Mouse (Mus musculus): ENCODE results near the gene Olfr350. TPM values are rescaled to one million over a fixed set of nuclear protein-coding genes. Genes with fewer than 3 reads are reported as not detected.

Olfr350 gene
- total RNA-seq (2021): not detected
- long read RNA-seq, experiment 1: 0 reads
- long read RNA-seq, experiment 2: 0 reads

GRCm38 (mm10) chr2:36846010-36846409 is at the start of gene Olfr350:
Gene Olfr350, plus strand, starts transcription at chr2:36846310.
- DNase-seq: no peak

GRCm38 (mm10) chr2:36816932-36817331 is 29.2 kb upstream of the Olfr350 start, which contains the start of gene Olfr3:
Gene Olfr3, minus strand, starts transcription at chr2:36817032.
- intact Hi-C loops (cut with DNase I): no loop called here

More at GRCm38 (mm10) chr2:36846010-36846409, at the start of gene Olfr350:
- intact Hi-C loops (cut with DNase I): no loop called here

GRCm38 (mm10) chr2:36862560-36862959 is 16.4 kb downstream of the Olfr350 start, which contains the start of gene Olfr351:
Gene Olfr351, minus strand, starts transcription at chr2:36862660.
- intact Hi-C loops (cut with DNase I): no loop called here

More at GRCm38 (mm10) chr2:36816932-36817331, 29.2 kb upstream of the Olfr350 start, which contains the start of gene Olfr3:
- no peak for DNase-seq

GRCm38 (mm10) chr2:36868160-36868559 is 22.1 kb downstream of the Olfr350 start, which contains the start of gene Olfr352:
Gene Olfr352, plus strand, starts transcription at chr2:36868460.
- no peak for DNase-seq
- intact Hi-C loops (cut with DNase I): no loop called here

More at GRCm38 (mm10) chr2:36862560-36862959, 16.4 kb downstream of the Olfr350 start, which contains the start of gene Olfr351:
- no peak for DNase-seq

- intact Hi-C loops (cut with DNase I): no loop called here
- no peak for DNase-seq
Measured at GRCm38 (mm10) chr2:36892836-36893235, 46.7 kb downstream of the Olfr350 start, which contains the start of gene Olfr353. Gene Olfr353, minus strand, starts transcription at chr2:36892936.

- intact Hi-C loops (cut with DNase I): no loop called here
- no peak for DNase-seq
Measured at GRCm38 (mm10) chr2:36897114-36897513, 51.0 kb downstream of the Olfr350 start.

Other genes starting within 250 kb of the Olfr350 start
- gene Olfr345, start 206.3 kb upstream of the Olfr350 start, total RNA-seq (2021): not detected
- gene Olfr346, start 160.5 kb upstream of the Olfr350 start, total RNA-seq (2021): not detected
- gene Olfr347, start 114.4 kb upstream of the Olfr350 start, total RNA-seq (2021): not detected
- not detected for gene Olfr348, start 62.0 kb upstream of the Olfr350 start, total RNA-seq (2021)
- gene Olfr50, start 55.8 kb upstream of the Olfr350 start, total RNA-seq (2021): not detected
- not detected for gene Olfr3, start 29.3 kb upstream of the Olfr350 start, total RNA-seq (2021)
- not detected for gene Olfr351, start 16.4 kb downstream of the Olfr350 start, total RNA-seq (2021)
- gene Olfr352, start 22.1 kb downstream of the Olfr350 start, total RNA-seq (2021): not detected
- not detected for gene Olfr353, start 46.6 kb downstream of the Olfr350 start, total RNA-seq (2021)
- not detected for gene Olfr354, start 59.4 kb downstream of the Olfr350 start, total RNA-seq (2021)
- not detected for gene Olfr355, start 82.6 kb downstream of the Olfr350 start, total RNA-seq (2021)
- gene Olfr356, start 90.8 kb downstream of the Olfr350 start, total RNA-seq (2021): not detected
- gene Olfr357, start 147.5 kb downstream of the Olfr350 start, total RNA-seq (2021): not detected
- gene Olfr358, start 163.0 kb downstream of the Olfr350 start, total RNA-seq (2021): not detected
- not detected for gene Olfr360, start 219.4 kb downstream of the Olfr350 start, total RNA-seq (2021)
- gene Olfr361, start 243.0 kb downstream of the Olfr350 start, total RNA-seq (2021): not detected